Mouse (Mus musculus) ZHBTc4 (cell line): ENCODE measurements around the gene Ogdhl.
A peak's percentile ranks its signal among the peaks of the same experiment; 100 is the strongest.

Source experiments
- DNase-seq: peaks from one replicate; pipeline ENCODE4 v3.0.0-alpha.2; 2011; ENCODE audit warnings: low read depth, low spot score

The Ogdhl gene

DNA sequence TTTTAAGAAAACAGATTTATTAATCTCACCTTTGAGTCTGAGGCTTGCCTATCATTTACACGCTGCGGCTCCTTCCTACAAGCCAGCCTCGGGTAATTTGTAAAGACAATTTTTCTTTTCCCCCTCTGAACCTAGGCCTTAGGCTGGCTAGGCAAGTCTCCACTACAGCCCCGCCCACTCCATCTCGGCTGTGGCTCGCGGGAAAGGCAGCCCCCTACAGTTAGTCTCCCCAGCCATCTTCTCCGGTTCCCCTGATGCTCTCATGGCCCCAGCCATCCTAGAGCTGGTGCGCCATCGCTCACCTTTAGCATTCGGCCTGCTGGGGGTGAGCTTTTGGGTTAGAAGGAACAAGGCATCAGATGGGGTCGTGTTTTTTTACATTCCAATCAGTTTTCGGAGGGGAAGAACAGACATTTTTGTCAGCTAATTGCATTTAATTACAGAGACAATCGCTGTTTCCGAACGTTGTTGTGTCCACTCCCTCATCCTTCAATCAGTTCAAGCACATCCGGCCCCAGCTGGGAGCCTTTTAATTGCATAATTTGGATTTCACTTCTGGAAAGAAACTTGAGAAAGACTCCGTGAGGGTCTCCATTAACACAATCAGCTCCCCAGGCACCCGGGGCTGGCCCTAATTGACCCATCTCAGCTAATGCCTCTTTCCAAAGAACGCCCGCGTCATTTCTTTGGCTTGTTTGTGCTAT lies 57.7 kb downstream of the Ogdhl start:
- peak; percentile 84 for DNase-seq

DNA sequence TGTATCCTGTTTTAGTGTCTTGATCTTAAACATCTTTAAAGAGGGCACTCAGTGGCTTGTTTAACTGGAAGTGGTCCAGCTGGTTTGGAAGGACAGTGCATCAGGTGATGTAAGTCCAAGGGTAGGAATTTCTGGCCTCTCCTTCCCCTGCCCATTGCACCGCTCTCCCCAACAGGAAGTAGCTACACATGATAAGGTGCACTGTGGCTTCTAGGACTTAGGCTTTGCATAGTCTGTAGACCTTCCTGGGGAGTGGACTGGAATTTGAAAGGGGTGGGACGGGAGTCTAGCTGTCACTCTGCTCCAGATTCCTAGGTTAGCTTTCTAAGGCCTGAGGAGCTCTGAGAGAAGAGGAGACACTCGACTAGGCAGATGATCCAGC lies 58.3 kb downstream of the Ogdhl start:
- DNase-seq, result peak; percentile 76

DNA sequence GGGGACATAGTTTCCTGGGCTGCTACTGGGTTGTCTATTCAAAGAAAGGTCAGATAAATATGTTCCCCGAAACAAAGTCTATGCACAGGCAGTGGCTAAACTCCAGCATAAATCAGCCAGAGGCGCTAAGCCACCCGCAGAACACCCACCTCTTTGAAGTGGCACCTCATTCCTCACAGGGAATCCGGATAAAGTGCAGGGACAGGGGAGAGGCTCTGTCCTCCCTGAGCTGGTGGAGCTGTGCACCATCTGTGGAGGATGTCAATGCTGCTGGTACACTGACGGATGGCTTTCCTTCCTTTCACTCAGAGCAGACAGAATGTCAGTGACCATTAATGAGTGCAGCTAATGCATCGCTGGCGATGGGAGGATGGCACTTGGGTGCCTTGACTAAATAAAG lies 59.2 kb downstream of the Ogdhl start:
- DNase-seq, result no peak

GRCm38 (mm10) chr14:32381619-32382018 lies 59.8 kb downstream of the Ogdhl start:
- DNase-seq, result no peak

DNA sequence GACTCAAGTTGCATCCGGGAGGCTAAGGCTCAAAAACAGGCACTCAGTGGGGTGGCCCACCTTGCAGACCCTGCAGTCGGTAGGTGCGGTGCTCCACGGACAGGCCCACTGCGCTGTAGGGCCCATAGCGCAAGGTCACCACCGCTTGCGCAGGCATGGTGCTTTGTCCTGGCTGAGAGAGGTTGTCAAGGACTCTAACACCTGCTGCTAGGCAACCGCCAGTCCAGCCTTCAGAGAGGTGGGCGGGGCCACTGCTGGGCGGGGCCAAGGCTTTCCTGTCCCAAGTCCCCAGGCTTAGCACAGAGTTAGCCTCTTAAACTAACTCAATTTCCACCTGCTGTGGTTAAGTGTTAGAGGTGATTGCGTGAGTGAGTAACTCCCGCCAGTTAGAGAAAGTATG lies 66.4 kb downstream of the Ogdhl start, which contains the start of gene 1700024G13Rik:
Gene 1700024G13Rik (minus strand): TSS at position 196 of the 400 bp plus-strand sequence.
- peak; percentile 96 for DNase-seq
